Mouse (Mus musculus) liver, embryonic 15.5 days (tissue): Measurements from ENCODE around the gene Tent5c. TPM values are rescaled to one million over a fixed set of nuclear protein-coding genes. Genes with fewer than 3 reads are reported as not detected.

Source experiments
- ATAC-seq: fragments of 200-750 bp; cut with Nextera tagmentation; 2 replicates; pipeline ENCODE4 v1.8.0; 2017; ENCODE audit warnings: moderate number of reproducible peaks, mild to moderate bottlenecking, moderate library complexity; ENCODE audit not compliant: insufficient read depth
- H3K27ac ChIP-seq: fragments of 300-500 bp; sonication (generic); replicated peaks from 2 replicates; pipeline ENCODE4 v1.5.1; 2015; ENCODE audit warnings: mild to moderate bottlenecking, inconsistent platforms
- H3K27me3 ChIP-seq: fragments of 300-500 bp; sonication (generic); 2 replicates; pipeline ENCODE4 v1.6.1; 2015; ENCODE audit warnings: mild to moderate bottlenecking, inconsistent platforms
- H3K36me3 ChIP-seq: fragments of 300-500 bp; sonication (generic); replicated peaks from 2 replicates; pipeline ENCODE4 v1.6.1; 2015; ENCODE audit warnings: moderate library complexity, mild to moderate bottlenecking, inconsistent platforms
- H3K4me1 ChIP-seq: fragments of 300-500 bp; sonication (generic); replicated peaks from 2 replicates; pipeline ENCODE4 v1.6.1; 2015; ENCODE audit warnings: inconsistent platforms
- H3K4me2 ChIP-seq: fragments of 300-500 bp; sonication (generic); 2 replicates; pipeline ENCODE4 v1.6.1; 2015; ENCODE audit warnings: moderate library complexity, mild to moderate bottlenecking, inconsistent platforms
- H3K4me3 ChIP-seq: fragments of 300-500 bp; sonication (generic); replicated peaks from 2 replicates; pipeline ENCODE4 v1.5.1; 2015; ENCODE audit warnings: mild to moderate bottlenecking, inconsistent platforms
- H3K9ac ChIP-seq: fragments of 300-500 bp; sonication (generic); 2 replicates; pipeline ENCODE4 v1.6.1; 2015; ENCODE audit warnings: moderate library complexity, mild to moderate bottlenecking, inconsistent platforms
- H3K9me3 ChIP-seq: fragments of 300-500 bp; sonication (generic); replicated peaks from 2 replicates; pipeline ENCODE4 v1.6.1; 2016; ENCODE audit warnings: inconsistent platforms
- WGBS: fragments of 180-500 bp; shearing (Covaris S2); methylation state at CpG from one replicate; pipeline ENCODE4 v1.1.7; 2015; ENCODE audit warnings: mixed read lengths; ENCODE audit not compliant: insufficient replicate concordance; 5-methylcytosine and 5-hydroxymethylcytosine counted together
- polyA plus RNA-seq: library from polyadenylated mRNA; unstranded; fragments of >200 nt; fragmentation: Nextera tagmentation; extraction: Ambion mirVana; gene quantifications from 2 replicates; pipeline ENCODE4 v1.2.1, GENCODE M21; 2015

Tent5c gene
- 94.2 and 107 TPM in 2 replicates for polyA plus RNA-seq

DNA sequence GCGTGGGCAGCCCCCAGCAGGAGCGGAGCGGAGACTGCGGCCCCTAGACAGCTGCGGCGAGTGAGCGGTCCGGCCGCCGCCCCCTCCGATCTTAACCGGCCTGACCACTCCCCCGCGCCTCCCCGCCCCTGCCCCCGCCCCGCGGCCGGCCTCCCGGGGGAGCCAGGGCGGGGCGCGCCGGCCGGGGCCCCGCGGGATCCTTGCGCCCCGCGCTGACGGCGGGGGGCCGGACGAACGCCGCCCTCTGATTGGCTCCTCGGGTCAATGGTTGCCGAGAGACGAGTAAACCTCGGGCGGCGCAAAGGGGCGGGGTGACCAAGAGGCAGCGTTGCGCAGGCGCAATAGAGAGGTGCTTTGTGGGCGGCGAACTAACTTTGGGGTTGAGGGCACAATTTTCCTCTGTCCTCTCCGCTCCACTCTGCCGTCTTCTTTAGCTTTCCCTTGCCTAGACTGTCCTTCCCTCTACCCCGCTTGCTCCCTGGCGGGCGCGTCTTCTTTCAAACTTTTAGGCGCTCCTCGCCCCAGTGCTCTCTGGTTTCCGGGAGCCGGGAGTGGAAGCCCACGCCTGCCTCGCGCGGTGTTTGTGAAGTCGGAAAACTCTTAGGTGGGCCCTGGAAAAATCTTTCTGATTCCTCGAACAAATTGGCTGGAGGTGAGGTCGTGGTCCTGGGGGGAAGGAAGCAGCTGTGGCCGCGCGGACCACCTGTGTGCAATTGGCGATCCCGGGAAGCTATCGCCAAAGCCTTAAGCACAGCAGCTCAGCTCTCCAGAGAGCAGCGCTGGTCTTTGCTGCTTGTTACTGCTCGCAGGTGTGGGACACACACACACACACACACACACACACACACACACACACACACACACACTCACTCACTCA lies at the start of gene Tent5c:
Gene Tent5c, minus strand, starts transcription at position 192 of the 877 bp plus-strand sequence.
- no peaks in the 10 kb centered on the region for H3K9me3 ChIP-seq
- peak within 1 kb of the TSS; percentile 99 for H3K27ac ChIP-seq
- H3K9ac ChIP-seq = peak within 1 kb of the TSS; percentile 97
- peaks cover 33% of the 10 kb centered on the region for H3K27me3 ChIP-seq
- peak; percentile 90 for ATAC-seq
- peak within 1 kb of the TSS; percentile 96 for H3K4me3 ChIP-seq
- H3K4me1 ChIP-seq = peaks cover 51% of the 10 kb centered on the region
- under 1% methylated on average over 73 of the region's 73 CpGs for WGBS
- no peaks in the 10 kb centered on the region for H3K36me3 ChIP-seq
- peak within 1 kb of the TSS; percentile 88 for H3K4me2 ChIP-seq

DNA sequence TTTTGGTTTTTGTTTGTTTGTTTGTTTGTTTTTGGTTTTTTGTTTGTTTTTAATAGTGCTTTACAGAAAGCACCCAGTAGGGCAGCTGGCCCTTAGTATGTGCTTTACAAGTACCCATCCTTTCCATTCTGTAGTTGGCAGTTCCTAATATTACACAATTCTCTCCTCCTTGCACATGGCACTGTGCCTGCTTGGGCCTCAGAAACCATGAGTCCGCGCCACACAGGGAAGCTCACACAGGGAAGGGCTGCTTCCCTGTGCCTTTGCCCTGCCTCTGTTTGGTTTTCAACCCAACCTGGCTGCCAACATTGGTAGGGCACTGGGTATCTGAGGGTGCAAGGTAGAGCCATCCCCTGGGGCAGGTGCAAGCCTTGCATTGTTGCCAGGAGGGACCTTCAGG lies 47.6 kb upstream of the Tent5c start:
- no peak overlapping the region for H3K4me2 ChIP-seq
- 94% methylated on average over 2 of the region's 2 CpGs for WGBS

DNA sequence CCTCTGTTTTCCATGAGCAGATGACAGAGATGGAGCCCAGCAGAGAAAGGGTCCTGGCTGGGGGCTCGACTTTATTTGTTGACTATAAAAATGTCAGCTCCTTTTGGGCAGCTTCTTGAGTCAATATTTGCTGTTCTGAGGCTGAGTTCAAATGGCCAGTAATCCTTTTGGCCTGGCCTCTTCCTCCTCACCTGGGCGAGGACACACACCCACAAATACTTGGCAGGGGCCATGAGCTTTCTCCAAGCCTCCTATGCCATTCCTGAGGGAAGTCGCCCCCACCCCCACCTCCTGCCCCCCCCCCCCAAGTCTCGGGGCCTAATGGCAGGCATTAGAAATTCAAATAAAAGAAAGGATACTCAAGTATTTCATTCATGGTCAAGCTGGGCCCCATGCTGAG lies 46.8 kb upstream of the Tent5c start:
- no peaks in the 10 kb centered on the region for H3K9me3 ChIP-seq
- H3K4me1 ChIP-seq = peaks cover 20% of the 10 kb centered on the region
- no peak overlapping the region for H3K4me2 ChIP-seq
- no peak overlapping the region for H3K4me3 ChIP-seq
- H3K27me3 ChIP-seq = peaks cover 35% of the 10 kb centered on the region
- WGBS = 46% methylated on average over 4 of the region's 4 CpGs
- no peak overlapping the region for H3K9ac ChIP-seq
- ATAC-seq = no peak
- H3K36me3 ChIP-seq = no peaks in the 10 kb centered on the region
- no peak overlapping the region for H3K27ac ChIP-seq

More for the DNA sequence above, 47.6 kb upstream of the Tent5c start:
- no peak overlapping the region for H3K4me3 ChIP-seq
- H3K9me3 ChIP-seq = no peaks in the 10 kb centered on the region
- no peak overlapping the region for H3K27ac ChIP-seq
- H3K27me3 ChIP-seq = peaks cover 36% of the 10 kb centered on the region
- no peak overlapping the region for H3K9ac ChIP-seq
- peaks cover 20% of the 10 kb centered on the region for H3K4me1 ChIP-seq
- H3K36me3 ChIP-seq = no peaks in the 10 kb centered on the region
- no peak for ATAC-seq

DNA sequence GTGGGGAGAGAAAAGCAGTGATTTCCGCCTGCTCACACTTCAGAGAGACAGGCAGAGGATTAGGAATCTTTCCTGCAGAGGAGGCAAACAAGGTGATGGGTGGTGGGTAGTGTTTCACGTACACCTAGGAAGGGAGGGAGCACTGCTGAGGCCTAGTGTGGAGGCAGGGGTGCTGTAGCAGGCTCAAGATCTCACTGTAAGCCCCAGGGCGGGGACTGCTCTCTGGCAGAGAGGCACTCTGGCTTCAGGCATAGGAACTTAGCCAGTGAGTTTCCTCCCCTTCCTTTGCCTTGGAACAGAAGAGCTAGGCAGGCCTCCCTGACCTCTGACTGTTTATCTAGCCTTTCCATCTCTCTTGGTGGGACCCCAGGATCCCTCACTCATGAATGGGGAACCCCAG lies 46.2 kb upstream of the Tent5c start:
- H3K4me3 ChIP-seq = no peak overlapping the region
- H3K27me3 ChIP-seq = peaks cover 30% of the 10 kb centered on the region
- H3K9ac ChIP-seq = no peak overlapping the region
- 43% methylated on average over 3 of the region's 3 CpGs for WGBS
- H3K4me2 ChIP-seq = no peak overlapping the region
- H3K27ac ChIP-seq = no peak overlapping the region
- H3K4me1 ChIP-seq = peaks cover 20% of the 10 kb centered on the region
- no peaks in the 10 kb centered on the region for H3K36me3 ChIP-seq
- ATAC-seq = no peak
- H3K9me3 ChIP-seq = no peaks in the 10 kb centered on the region

DNA sequence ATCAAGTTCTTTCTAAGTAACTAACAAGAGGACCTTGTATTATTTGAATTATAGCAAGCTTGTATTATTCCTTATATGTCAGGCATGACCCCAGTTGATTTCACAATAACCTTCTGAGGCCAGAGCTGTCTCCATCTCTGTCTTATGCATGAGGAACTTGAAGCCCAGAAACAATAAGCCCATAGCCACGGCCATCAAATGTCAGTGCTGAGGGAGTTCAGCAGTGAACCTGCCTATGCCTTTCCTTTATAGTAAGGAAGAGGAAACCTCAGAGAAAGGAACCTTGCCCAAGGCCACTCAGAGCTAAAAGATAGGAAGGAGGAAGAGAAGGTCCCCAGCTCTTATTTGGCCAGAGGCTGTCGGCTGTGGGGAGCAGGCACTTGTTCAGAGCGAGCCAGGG lies 45.3 kb upstream of the Tent5c start:
- 32% methylated on average over 3 of the region's 3 CpGs for WGBS
- Histone ChIP-seq H3K9me3 (no peaks in the 10 kb centered on the region), H3K9ac (no peak overlapping the region), H3K4me1 (peaks cover 20% of the 10 kb centered on the region), H3K36me3 (no peaks in the 10 kb centered on the region), H3K27ac (no peak overlapping the region), H3K4me2 (no peak overlapping the region), H3K27me3 (peaks cover 30% of the 10 kb centered on the region; the same call in 1 of the 2 replicates), H3K4me3 (no peak overlapping the region)
- ATAC-seq = no peak

DNA sequence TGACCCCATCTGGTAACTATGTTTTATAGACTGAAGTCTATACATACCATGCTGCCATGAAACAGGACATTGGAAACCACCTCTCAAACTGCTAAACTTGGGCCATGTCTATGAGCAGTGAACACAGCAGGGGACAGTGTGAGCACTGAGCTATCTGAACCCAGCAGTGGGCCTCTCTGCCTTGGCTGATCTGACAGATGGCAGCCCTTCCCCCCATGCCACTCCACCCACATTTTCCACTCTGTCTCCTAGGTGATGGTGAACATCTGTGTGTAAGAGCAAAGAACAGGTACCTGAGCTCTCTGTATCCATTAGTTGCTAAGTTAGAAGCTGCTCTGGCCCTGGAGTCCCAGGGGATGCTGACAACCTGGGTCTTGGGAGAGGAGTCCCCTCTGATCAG lies 44.3 kb upstream of the Tent5c start:
- no peak overlapping the region for H3K9ac ChIP-seq
- peaks cover 20% of the 10 kb centered on the region for H3K4me1 ChIP-seq
- peak overlapping the region; percentile 36; the same call in 1 of the 2 replicates for H3K27ac ChIP-seq
- peak; percentile 84 for ATAC-seq
- H3K4me2 ChIP-seq = peak overlapping the region; percentile 42
- no peaks in the 10 kb centered on the region for H3K9me3 ChIP-seq
- H3K36me3 ChIP-seq = no peaks in the 10 kb centered on the region
- H3K27me3 ChIP-seq = peaks cover 26% of the 10 kb centered on the region; the same call in 1 of the 2 replicates
- no peak overlapping the region for H3K4me3 ChIP-seq

DNA sequence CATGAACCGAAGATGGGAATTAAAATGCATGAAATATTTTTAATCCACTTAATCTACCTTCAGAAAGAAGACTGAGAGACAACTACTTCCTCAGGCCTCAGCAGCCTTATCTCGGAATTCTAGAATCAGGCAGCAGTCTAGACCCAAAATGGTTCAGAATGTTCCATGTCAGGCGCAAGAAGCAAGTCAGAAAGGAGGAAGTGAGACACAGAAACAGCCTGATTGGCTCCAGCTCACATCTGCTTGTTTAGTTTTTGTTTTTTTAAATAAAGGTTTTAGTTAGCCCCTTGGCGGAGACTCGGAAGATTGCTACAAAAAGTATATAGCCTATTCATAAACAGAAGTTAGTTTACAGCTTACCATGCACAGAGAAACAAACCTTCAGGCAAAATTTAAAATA lies 41.8 kb upstream of the Tent5c start:
- Histone ChIP-seq H3K4me2 (no peak overlapping the region), H3K9ac (no peak overlapping the region), H3K4me3 (no peak overlapping the region), H3K4me1 (peaks cover 20% of the 10 kb centered on the region), H3K27ac (no peak overlapping the region), H3K36me3 (no peaks in the 10 kb centered on the region), H3K9me3 (no peaks in the 10 kb centered on the region), H3K27me3 (peaks cover 29% of the 10 kb centered on the region; the same call in 1 of the 2 replicates)
- WGBS = 69% methylated on average over 5 of the region's 5 CpGs
- ATAC-seq = no peak

DNA sequence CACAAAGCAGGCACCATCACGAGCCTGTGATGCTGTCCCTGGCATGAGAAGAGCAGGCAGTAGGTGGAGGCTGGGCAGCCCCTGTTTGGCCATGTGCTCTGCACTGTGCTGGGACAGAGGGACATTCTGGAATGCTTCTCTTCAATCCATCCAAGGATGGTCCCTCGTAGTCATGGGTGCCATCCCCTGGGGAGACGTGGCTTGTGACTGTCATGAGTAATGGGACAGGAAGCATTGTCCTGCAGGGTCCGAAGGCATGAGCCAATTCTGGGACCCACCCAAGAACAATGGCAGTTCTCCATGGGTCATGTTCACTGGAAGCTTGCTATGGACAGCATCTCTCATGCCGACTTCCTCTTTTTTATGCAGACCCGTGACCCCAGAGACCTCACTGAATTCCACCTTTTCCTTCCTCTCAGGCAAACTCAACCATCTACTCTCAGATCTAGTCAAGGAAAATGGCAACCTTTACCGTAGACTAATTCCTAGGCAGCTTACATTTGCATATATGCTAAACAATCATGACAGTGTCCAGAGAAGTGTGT lies 41.2 kb upstream of the Tent5c start:
- H3K27me3 ChIP-seq = peaks cover 27% of the 10 kb centered on the region; the same call in 1 of the 2 replicates
- H3K36me3 ChIP-seq = no peaks in the 10 kb centered on the region
- ATAC-seq = no peak
- no peak overlapping the region for H3K27ac ChIP-seq
- H3K4me1 ChIP-seq = peaks cover 20% of the 10 kb centered on the region
- 39% methylated on average over 7 of the region's 7 CpGs for WGBS
- H3K4me2 ChIP-seq = no peak overlapping the region
- H3K9ac ChIP-seq = no peak overlapping the region
- no peaks in the 10 kb centered on the region for H3K9me3 ChIP-seq
- no peak overlapping the region for H3K4me3 ChIP-seq

DNA sequence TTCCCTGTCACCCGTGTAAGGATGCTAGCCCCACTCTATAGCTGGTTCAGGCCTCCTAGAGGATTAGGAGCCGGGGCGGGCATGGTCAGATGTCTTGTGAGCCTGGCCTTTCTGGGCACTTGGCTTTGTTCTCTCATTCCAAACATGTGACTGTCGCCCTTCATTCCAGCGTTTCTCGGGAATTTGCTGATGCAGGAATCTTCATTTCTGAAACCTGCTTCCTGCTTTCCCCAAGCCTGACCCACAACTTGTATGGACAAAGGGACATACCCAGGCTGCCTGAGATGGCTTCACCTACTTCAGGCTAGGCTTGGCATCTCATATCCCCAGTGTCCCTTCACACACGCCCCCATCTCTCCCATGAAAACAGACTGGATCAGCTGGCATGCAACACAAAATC lies 33.5 kb upstream of the Tent5c start:
- H3K9ac ChIP-seq = no peak overlapping the region
- ATAC-seq = no peak
- WGBS = 65% methylated on average over 7 of the region's 7 CpGs
- H3K4me1 ChIP-seq = no peaks in the 10 kb centered on the region
- no peak overlapping the region for H3K27ac ChIP-seq
- no peak overlapping the region for H3K4me2 ChIP-seq
- no peak overlapping the region for H3K4me3 ChIP-seq
- H3K27me3 ChIP-seq = peaks cover 23% of the 10 kb centered on the region; the same call in 1 of the 2 replicates
- no peaks in the 10 kb centered on the region for H3K36me3 ChIP-seq
- no peaks in the 10 kb centered on the region for H3K9me3 ChIP-seq

DNA sequence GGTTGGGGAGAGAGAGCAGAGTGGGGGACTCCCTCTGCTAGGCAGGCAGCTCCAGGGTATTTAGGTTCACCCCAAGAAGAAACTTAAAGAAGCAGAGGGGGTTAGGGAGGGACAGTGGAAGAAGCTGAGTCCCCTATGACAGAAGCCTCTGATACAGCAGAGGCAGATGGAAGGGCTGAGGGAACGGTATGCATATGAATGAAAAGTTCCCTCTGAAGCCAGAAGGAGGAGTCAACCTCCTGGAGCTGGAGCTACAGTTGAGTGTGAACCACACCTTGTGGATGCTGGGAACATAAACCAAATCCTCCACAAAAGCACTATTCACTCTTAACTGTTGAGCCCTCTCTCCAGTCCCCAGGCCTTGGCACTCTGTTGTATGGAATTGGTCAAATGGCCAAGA lies 32.5 kb upstream of the Tent5c start:
- ATAC-seq = no peak

DNA sequence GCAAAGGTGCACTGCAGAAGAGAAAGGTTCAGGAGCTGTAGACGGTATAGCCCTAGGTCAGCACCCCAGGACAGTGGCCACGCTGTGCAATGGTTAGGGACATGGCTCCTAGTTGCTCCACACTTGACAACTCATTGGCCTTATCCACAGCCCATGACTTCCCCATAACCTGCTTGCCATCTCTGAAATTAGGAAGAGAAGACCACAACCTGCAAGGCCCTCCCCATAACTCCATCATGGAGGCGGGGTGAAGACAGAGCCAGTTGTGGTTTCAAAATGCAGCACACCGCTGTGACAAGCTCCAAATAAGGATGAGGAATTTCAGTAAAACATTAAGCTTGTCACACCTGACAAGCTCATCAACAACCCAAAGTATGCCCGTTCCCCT lies 26.6 kb upstream of the Tent5c start:
- Histone ChIP-seq H3K27me3 (peaks cover 35% of the 10 kb centered on the region), H3K4me3 (no peak overlapping the region), H3K27ac (no peak overlapping the region), H3K9ac (no peak overlapping the region), H3K36me3 (no peaks in the 10 kb centered on the region), H3K4me2 (no peak overlapping the region), H3K4me1 (no peaks in the 10 kb centered on the region; the same call in 1 of the 2 replicates), H3K9me3 (no peaks in the 10 kb centered on the region)
- WGBS = 61% methylated on average over 5 of the region's 5 CpGs
- no peak for ATAC-seq

More for the DNA sequence above, 32.5 kb upstream of the Tent5c start:
- Histone ChIP-seq H3K4me1 (no peaks in the 10 kb centered on the region), H3K36me3 (no peaks in the 10 kb centered on the region), H3K4me3 (no peak overlapping the region), H3K4me2 (no peak overlapping the region), H3K9ac (no peak overlapping the region), H3K9me3 (no peaks in the 10 kb centered on the region), H3K27ac (no peak overlapping the region), H3K27me3 (peaks cover 24% of the 10 kb centered on the region)
- WGBS = 50% methylated on average over 1 of the region's 1 CpGs
